Mouse (Mus musculus) CD8-positive naive resting alpha-beta T cell, adult 2 months (primary cell): ENCODE data around the gene Ugt1a8.

Experiments used
- DNase-seq, 2 experiments: peaks; one replicate each; pipeline ENCODE4 v3.0.0; 2022; ENCODE audit warnings: low read depth in 2 of 2, low spot score in 2 of 2

Ugt1a8 gene

DNA sequence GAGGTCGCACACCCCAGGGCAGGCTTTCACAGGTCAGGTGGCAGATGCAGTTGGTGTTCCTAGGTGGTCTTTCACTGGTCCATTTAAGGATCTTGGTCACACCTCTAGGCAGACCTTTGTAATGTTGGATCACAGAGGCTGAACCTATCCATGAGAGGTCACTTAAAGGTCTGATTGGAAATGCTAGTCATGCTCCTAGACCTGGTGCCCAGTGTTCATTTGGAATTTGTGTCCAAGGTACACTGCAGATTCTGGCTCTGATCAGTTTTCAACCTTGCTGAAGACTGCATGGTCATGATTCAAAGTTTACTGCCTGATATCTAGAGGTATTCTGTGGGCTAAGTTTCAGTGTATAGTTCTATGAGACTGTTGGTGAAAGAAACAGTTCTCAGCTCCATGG, 92.0 kb downstream of the Ugt1a8 start:
- DNase-seq = no peak

- no peak for DNase-seq
Observed at GRCm38 (mm10) chr1:88186325-88186935, 98.8 kb downstream of the Ugt1a8 start.

DNA sequence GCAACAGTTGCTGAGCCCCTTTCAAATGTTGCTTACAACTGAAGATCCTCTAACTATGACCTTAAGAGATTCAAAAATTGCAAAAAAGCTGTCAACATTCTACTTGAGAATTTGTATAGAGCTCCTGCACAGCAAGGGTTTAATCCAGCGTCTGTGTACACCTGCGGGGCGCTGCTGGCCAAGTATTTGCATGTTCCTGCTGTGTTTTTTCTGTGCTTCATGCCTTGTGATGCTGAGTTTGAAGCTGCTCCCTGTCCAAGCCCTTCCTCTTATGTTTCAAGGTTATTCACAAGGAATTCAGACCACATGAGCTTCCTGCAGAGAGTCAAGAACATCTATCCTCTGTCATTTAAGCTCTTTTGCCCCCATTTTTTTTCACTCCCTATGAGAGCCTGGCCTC, 104.5 kb downstream of the Ugt1a8 start:
- no peak for DNase-seq

DNA sequence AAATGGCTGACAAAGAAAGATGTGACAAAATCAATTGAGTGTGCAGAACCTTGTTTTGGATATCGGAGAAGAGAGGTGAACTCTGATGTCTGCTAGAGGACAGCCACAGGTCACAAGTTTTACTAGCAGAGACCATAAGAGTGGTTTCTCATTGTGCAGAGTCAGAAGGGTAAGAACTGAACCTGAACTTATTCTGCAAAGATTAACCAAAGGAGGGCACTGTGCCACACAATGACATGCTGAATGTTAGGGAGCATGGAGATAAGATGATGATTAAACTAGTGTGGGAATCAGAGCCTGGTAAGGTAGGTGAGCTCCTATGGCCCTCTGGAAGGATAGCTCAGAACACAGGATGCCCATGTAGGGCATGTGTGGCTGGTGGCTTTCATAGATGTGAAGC, 108.1 kb downstream of the Ugt1a8 start:
- no peak for DNase-seq

DNA sequence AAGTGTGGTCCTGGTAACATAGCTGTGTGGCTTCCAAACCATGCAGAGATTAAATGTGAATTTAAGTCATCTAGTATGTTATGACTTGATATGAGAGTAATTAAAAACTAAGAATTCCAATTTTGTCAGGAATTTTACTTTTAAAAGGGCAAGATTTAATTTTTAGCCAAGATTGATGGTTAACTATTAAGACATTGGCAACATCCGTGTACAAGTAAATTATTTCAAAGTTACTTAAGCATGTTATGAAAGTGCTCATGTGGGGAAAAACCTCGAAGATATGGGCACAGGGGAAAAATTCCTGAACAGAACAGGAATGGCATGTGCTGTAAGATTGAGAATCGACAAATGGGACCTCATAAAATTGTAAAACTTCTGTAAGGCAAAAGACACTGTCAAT, 109.8 kb downstream of the Ugt1a8 start:
- DNase-seq = no peak

GRCm38 (mm10) chr1:88199996-88200395, 112.4 kb downstream of the Ugt1a8 start:
- DNase-seq = no peak

DNA sequence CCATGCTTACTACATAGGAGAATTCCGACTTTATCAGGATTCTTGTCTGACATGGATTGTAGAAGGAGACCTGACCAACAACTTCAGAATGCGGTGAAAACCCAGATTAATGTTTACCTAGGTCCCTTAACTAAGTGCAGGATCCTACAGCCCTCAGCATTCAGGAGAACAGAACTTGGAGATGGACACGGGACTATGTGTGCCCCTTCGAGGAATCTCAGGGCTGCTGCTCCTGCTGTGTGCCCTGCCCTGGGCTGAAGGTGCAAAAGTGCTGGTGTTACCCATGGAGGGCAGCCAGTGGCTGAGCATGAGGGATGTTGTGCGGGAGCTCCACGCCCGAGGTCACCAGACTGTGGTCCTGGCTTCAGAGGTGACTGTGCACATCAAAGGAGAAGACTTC, 112.8 kb downstream of the Ugt1a8 start, which contains the start of gene Ugt1a2:
TSS of gene Ugt1a2 (plus strand) at position 146 of the 400 bp plus-strand sequence.
- DNase-seq = no peak

GRCm38 (mm10) chr1:88205294-88205922, 117.8 kb downstream of the Ugt1a8 start, which contains the start of gene Dnajb3:
Gene Dnajb3, minus strand, starts transcription at chr1:88205782.
- no peak for DNase-seq

GRCm38 (mm10) chr1:88206843-88207479, 119.3 kb downstream of the Ugt1a8 start:
- no peak for DNase-seq

GRCm38 (mm10) chr1:88211812-88212211, 124.2 kb downstream of the Ugt1a8 start, which contains the start of gene Ugt1a1:
Gene Ugt1a1, plus strand, starts transcription at chr1:88211959.
- peak in 1 of 2 experiments; percentile 0 for DNase-seq

- DNase-seq = no peak
Observed at GRCm38 (mm10) chr1:88212341-88213045, 124.9 kb downstream of the Ugt1a8 start.

GRCm38 (mm10) chr1:88213061-88213460, 125.4 kb downstream of the Ugt1a8 start:
- DNase-seq = no peak

- peak in 1 of 2 experiments; percentile 1 for DNase-seq
Observed at GRCm38 (mm10) chr1:88213766-88214461, 126.3 kb downstream of the Ugt1a8 start.

DNA sequence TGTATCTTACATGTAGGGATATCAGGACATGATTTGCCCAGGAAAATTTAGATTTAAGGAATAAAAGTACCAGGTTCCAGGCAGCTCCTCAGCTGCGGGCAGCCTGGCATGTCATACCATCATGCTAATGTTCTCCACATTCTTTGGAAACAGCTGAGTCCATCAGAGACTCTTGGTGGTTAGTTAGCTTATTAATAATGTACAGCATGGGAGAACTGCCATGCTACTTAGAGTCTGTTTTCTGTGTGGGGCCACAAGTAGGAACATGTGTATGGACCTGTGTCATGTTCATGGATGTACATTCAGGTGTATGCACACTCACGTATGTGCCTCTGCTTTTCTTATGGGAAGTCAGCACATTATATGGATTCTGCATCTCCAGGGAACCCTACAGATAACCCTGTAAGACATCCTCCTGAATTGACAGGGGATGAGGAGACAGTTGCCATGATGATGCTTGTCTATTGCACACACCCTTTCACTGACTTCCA, 126.9 kb downstream of the Ugt1a8 start:
- DNase-seq = no peak

- DNase-seq = peak in 1 of 2 experiments; percentile 1
Observed at GRCm38 (mm10) chr1:88215466-88216380, 128.1 kb downstream of the Ugt1a8 start.

- DNase-seq = no peak
Observed at GRCm38 (mm10) chr1:88216551-88216950, 128.9 kb downstream of the Ugt1a8 start.

DNA sequence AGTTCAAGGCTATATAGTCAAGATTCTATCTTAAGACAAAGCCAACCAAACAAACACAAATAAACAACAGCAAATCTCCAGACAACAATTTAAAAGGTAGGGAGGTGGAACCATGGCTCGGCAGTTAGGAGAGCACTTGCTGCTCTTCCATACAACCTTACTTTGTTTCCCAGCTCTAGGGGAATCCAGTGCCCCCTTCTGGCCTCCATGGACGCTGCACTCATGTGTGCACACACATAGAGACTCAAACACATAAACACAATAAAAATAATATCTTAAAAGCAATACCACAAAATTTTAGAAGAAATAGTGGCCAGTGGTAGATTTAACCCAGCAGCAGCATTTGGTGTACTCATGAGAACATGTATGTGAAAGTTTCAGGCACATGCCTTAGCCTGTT, 129.5 kb downstream of the Ugt1a8 start:
- no peak for DNase-seq

- DNase-seq = peak in 1 of 2 experiments; percentile 1
Observed at GRCm38 (mm10) chr1:88217576-88217975, 130.0 kb downstream of the Ugt1a8 start.

GRCm38 (mm10) chr1:88218051-88218450, 130.4 kb downstream of the Ugt1a8 start:
- peak; percentile 1 to 8 for DNase-seq

GRCm38 (mm10) chr1:88218591-88218990, 131.0 kb downstream of the Ugt1a8 start:
- DNase-seq = peak in 1 of 2 experiments; percentile 1
